In the genomic region with DNA sequence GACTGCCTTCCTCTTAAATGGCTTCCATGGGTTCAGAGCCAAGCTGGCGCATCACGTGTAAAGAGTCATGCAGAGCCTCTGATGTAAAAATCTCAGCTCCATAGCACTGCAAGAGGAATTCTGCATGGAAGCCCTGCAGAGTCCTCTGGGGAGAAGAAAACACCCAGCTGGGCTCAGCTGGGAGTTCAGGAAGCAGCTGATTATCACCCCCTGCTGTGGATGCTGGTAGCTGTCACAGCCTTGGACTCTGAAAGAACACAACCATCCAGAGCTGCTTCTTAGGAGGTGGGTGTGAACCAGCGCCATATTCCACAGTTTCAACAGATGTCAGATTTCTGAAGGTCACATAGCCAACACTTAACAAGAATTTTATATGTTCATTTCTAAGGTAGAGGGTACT, we compare ENCODE assay signal across 21 mouse cellular contexts.
DNase-seq lines count a peak whose midpoint lies in the region; ATAC-seq lines count a peak whose summit lies in the region.
"Had no signal": no experiment of that assay in that cellular context is flagged by ENCODE, and none has a peak within 500 bp of the region (broad histone marks: within the 10 kb centered on the region; RNA-seq: fewer than 3 reads in every experiment).

No protein-coding gene starts in this region.

- no peaks in the 10 kb centered on the region for H3K4me1 ChIP-seq in kidney, embryonic 15.5 days
- H3K4me1 ChIP-seq: embryonic facial prominence, embryonic 13.5 days; heart, embryonic 15.5 days; hindbrain, embryonic 13.5 days had no signal

- no peak overlapping the region for H3K4me3 ChIP-seq in kidney, embryonic 15.5 days (replicated peaks)
- H3K4me3 ChIP-seq: embryonic facial prominence, embryonic 13.5 days; forebrain, embryonic 12.5 days; heart, adult 2 months; heart, embryonic 15.5 days; hindbrain, embryonic 13.5 days had no signal

- no peaks in the 10 kb centered on the region for H3K27me3 ChIP-seq in kidney, embryonic 15.5 days
- H3K27me3 ChIP-seq: embryonic facial prominence, embryonic 13.5 days; forebrain, embryonic 12.5 days; heart, embryonic 15.5 days; hindbrain, embryonic 13.5 days had no signal

- WGBS in kidney, embryonic 15.5 days, result 72% methylated on average over 3 of the region's 3 CpGs

- DNase-seq in heart, adult 8-10 months (ENCODE audit: low spot score), result peak; percentile 3
- DNase-seq in heart, postnatal 25 days (ENCODE audit: low spot score), result no peak
- DNase-seq in kidney, postnatal 14 days, result peak; percentile 6
- peak; percentile 11 for DNase-seq in retina, postnatal 1 day
- no peak for DNase-seq in retina, embryonic 14.5 days (ENCODE audit: low spot score)
- peak; percentile 25 for DNase-seq in heart, postnatal 4 days
- DNase-seq: adrenal gland, postnatal 14 days; cerebellum, adult 18-20 months; cerebellum, adult 9-11 months; cerebellum, postnatal 36 days; gastrocnemius, postnatal 10 days had no signal

- H3K9ac ChIP-seq in kidney, embryonic 15.5 days, result no peak overlapping the region
- H3K9ac ChIP-seq: embryonic facial prominence, embryonic 13.5 days; forebrain, embryonic 12.5 days; heart, embryonic 15.5 days; hindbrain, embryonic 13.5 days had no signal

- ATAC-seq in kidney, embryonic 15.5 days (replicated peaks; ENCODE audit: low FRiP score), result no peak
- no peak for ATAC-seq in megakaryocyte-erythroid progenitor cell, adult 5-6 weeks (replicated peaks; ENCODE audit: low FRiP score, low TSS enrichment, poor library complexity, severe bottlenecking)
- ATAC-seq: activated CD4-positive, CD25-positive, alpha-beta regulatory T cell, adult 4 months; hindbrain, postnatal 0 days had no signal

- H3K27ac ChIP-seq in kidney, embryonic 15.5 days, result no peak overlapping the region
- H3K27ac ChIP-seq: embryonic facial prominence, embryonic 13.5 days; forebrain, embryonic 12.5 days; heart, adult 2 months; heart, embryonic 15.5 days; hindbrain, embryonic 13.5 days; hindbrain, postnatal 0 days had no signal

- intact Hi-C loops in heart, postnatal 25 days (cut with DNase I), result no loop called here

- H3K9me3 ChIP-seq in kidney, embryonic 15.5 days (replicated peaks), result no peaks in the 10 kb centered on the region
- H3K9me3 ChIP-seq: embryonic facial prominence, embryonic 13.5 days; forebrain, embryonic 12.5 days; G1E; heart, embryonic 15.5 days; hindbrain, embryonic 13.5 days had no signal

- H3K36me3 ChIP-seq in kidney, embryonic 15.5 days, result no peaks in the 10 kb centered on the region
- H3K36me3 ChIP-seq: embryonic facial prominence, embryonic 13.5 days; forebrain, embryonic 12.5 days; G1E; heart, embryonic 15.5 days; hindbrain, embryonic 13.5 days had no signal

- H3K4me2 ChIP-seq in kidney, embryonic 15.5 days, result no peak overlapping the region
- H3K4me2 ChIP-seq: embryonic facial prominence, embryonic 13.5 days; forebrain, embryonic 12.5 days; heart, embryonic 15.5 days; hindbrain, embryonic 13.5 days had no signal

Comparison
In these comparisons a context has a peak if more than half of its experiments do, and no peak if none do; other contexts are left out.
1. DNase-seq: peak in heart, adult 8-10 months (single experiment), kidney, postnatal 14 days (single experiment), retina, postnatal 1 day (single experiment) and heart, postnatal 4 days (single experiment); none in heart, postnatal 25 days (single experiment) and retina, embryonic 14.5 days (single experiment).